Mouse (Mus musculus): Measurements from ENCODE around the gene Fbxw7. TPM values are rescaled to one million over a fixed set of nuclear protein-coding genes. Genes with fewer than 3 reads are reported as not detected.
"Not testable (repeated sequence)": the region's sequence is repeated elsewhere in the genome, so short reads cannot be mapped to it uniquely, and the experiment has no call there.

The Fbxw7 gene
- total RNA-seq, 2 experiments from 2014 or later = 240 to 267 TPM

- intact Hi-C loops (cut with DNase I) = no loop called here
- DNase-seq (ENCODE audit: low spot score in 2 of 2) = no peak
Observed at GRCm38 (mm10) chr3:84820654-84821201, 5.7 kb downstream of the Fbxw7 start.

GRCm38 (mm10) chr3:84825990-84826389 lies 10.9 kb downstream of the Fbxw7 start:
- no peak for DNase-seq (ENCODE audit: low spot score in 2 of 2)
- intact Hi-C loops (cut with DNase I) = no loop called here

- intact Hi-C loops (cut with DNase I) = no loop called here
- no peak for DNase-seq (ENCODE audit: low spot score in 2 of 2)
Observed at GRCm38 (mm10) chr3:84826405-84826804, 11.3 kb downstream of the Fbxw7 start.

GRCm38 (mm10) chr3:84826938-84827337 lies 11.9 kb downstream of the Fbxw7 start:
- no peak for DNase-seq (ENCODE audit: low spot score in 2 of 2)

GRCm38 (mm10) chr3:84827617-84828016 lies 12.5 kb downstream of the Fbxw7 start:
- intact Hi-C loops (cut with DNase I) = no loop called here

More at GRCm38 (mm10) chr3:84826938-84827337, 11.9 kb downstream of the Fbxw7 start:
- intact Hi-C loops (cut with DNase I) = no loop called here

GRCm38 (mm10) chr3:84829366-84829765 lies 14.3 kb downstream of the Fbxw7 start:
- intact Hi-C loops (cut with DNase I) = no loop called here
- DNase-seq (ENCODE audit: low spot score in 2 of 2) = no peak

More at GRCm38 (mm10) chr3:84827617-84828016, 12.5 kb downstream of the Fbxw7 start:
- no peak for DNase-seq (ENCODE audit: low spot score in 2 of 2)

- DNase-seq (ENCODE audit: low spot score in 2 of 2) = no peak
- intact Hi-C loops (cut with DNase I) = no loop called here
Observed at GRCm38 (mm10) chr3:84836029-84836428, 21.0 kb downstream of the Fbxw7 start.

GRCm38 (mm10) chr3:84837984-84838383 lies 22.9 kb downstream of the Fbxw7 start:
- no peak for DNase-seq (ENCODE audit: low spot score in 2 of 2)
- intact Hi-C loops (cut with DNase I) = no loop called here

GRCm38 (mm10) chr3:84839499-84839898 lies 24.4 kb downstream of the Fbxw7 start:
- intact Hi-C loops (cut with DNase I) = no loop called here
- DNase-seq (ENCODE audit: low spot score in 2 of 2) = no peak

GRCm38 (mm10) chr3:84841271-84841670 lies 26.2 kb downstream of the Fbxw7 start:
- intact Hi-C loops (cut with DNase I) = loop anchor here (10.0 kb wide), 1 partner anchor 226 kb away; no protein-coding TSS in a partner anchor
- DNase-seq (ENCODE audit: low spot score in 2 of 2) = no peak

GRCm38 (mm10) chr3:84842793-84843192 lies 27.7 kb downstream of the Fbxw7 start:
- intact Hi-C loops (cut with DNase I) = loop anchor here (2.0 to 10.0 kb wide), 2 partner anchors 150 to 228 kb away; no protein-coding TSS in a partner anchor
- DNase-seq (ENCODE audit: low spot score in 2 of 2) = no peak

GRCm38 (mm10) chr3:84843594-84843993 lies 28.5 kb downstream of the Fbxw7 start:
- peak; percentile 66 to 82 for DNase-seq (ENCODE audit: low spot score in 2 of 2)
- intact Hi-C loops (cut with DNase I) = loop anchor here (2.0 to 10.0 kb wide), 2 partner anchors 151 to 229 kb away; no protein-coding TSS in a partner anchor

- no peak for DNase-seq (ENCODE audit: low spot score in 2 of 2)
- intact Hi-C loops (cut with DNase I) = loop anchor here (10.0 kb wide), 1 partner anchor 234 kb away; no protein-coding TSS in a partner anchor
Observed at GRCm38 (mm10) chr3:84848798-84849197, 33.7 kb downstream of the Fbxw7 start.

GRCm38 (mm10) chr3:84850418-84850817 lies 35.4 kb downstream of the Fbxw7 start:
- intact Hi-C loops (cut with DNase I) = no loop called here
- no peak for DNase-seq (ENCODE audit: low spot score in 2 of 2)

- intact Hi-C loops (cut with DNase I) = no loop called here
- no peak for DNase-seq (ENCODE audit: low spot score in 2 of 2)
Observed at GRCm38 (mm10) chr3:84851801-84852200, 36.7 kb downstream of the Fbxw7 start.

- intact Hi-C loops (cut with DNase I) = no loop called here
- DNase-seq (ENCODE audit: low spot score in 2 of 2) = no peak
Observed at GRCm38 (mm10) chr3:84852877-84853276, 37.8 kb downstream of the Fbxw7 start.

GRCm38 (mm10) chr3:84854440-84854839 lies 39.4 kb downstream of the Fbxw7 start:
- intact Hi-C loops (cut with DNase I) = no loop called here
- DNase-seq (ENCODE audit: low spot score in 2 of 2) = no peak

GRCm38 (mm10) chr3:84860669-84861068 lies 45.6 kb downstream of the Fbxw7 start:
- no peak for DNase-seq (ENCODE audit: low spot score in 2 of 2)
- intact Hi-C loops (cut with DNase I) = no loop called here

- DNase-seq (ENCODE audit: low spot score in 2 of 2); intact Hi-C loops (cut with DNase I): not testable (repeated sequence)
Observed at GRCm38 (mm10) chr3:84861817-84862216, 46.7 kb downstream of the Fbxw7 start.

- intact Hi-C loops (cut with DNase I) = no loop called here
- DNase-seq (ENCODE audit: low spot score in 2 of 2) = no peak
Observed at GRCm38 (mm10) chr3:84865684-84866083, 50.6 kb downstream of the Fbxw7 start.

GRCm38 (mm10) chr3:84866866-84867265 lies 51.8 kb downstream of the Fbxw7 start:
- intact Hi-C loops (cut with DNase I) = no loop called here
- DNase-seq (ENCODE audit: low spot score in 2 of 2) = no peak
